Mouse (Mus musculus): ENCODE measurements around the gene Cypt15.
"Not testable (repeated sequence)": the region's sequence is repeated elsewhere in the genome, so short reads cannot be mapped to it uniquely, and the experiment has no call there.

Cypt15 gene

DNA sequence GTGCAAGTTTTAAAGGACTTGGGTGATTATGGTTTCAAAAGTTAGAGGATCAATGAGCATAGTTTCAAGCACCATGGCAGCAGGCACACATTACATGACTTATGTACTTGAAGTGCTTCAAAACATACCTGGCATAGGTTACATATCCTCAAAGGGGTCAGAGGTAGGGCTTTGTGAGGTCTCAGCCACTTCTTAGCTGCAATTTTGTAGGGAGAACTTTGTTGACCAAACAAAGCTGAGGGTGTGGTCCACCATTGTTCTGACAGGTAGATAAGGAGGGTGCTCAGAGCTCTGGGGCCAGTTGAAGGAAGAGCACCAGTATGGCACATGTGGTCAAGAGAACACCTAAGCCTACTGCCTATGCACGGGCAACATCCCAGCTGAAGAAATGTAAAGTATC is at the start of gene Cypt15:
Gene Cypt15 (plus strand): TSS at position 301 of the 400 bp plus-strand sequence.
- DNase-seq (ENCODE audit: low spot score) = not testable (repeated sequence)

DNA sequence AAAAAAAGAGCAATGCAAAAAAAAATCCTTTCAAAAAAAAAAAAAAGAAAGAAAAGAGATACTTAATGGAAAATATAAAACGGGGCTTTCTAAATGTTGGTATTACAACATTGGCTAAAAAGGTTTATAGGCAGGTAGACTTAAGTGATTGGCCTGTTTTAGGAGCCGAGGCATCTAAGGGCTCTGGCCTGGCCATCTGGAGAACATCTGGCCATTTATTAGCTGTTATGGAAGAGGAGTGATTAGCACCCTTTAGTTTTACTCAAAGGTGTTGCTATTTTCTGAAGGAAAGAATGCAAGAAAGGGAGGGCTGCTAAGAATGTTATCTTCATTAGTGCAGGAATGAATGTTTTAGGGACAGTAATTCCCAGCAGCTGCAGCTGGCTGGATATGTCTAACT is 24.9 kb downstream of the Cypt15 start:
- no peak for DNase-seq (ENCODE audit: low spot score)

GRCm38 (mm10) chrX:39378830-39379229 is 32.8 kb downstream of the Cypt15 start:
- DNase-seq (ENCODE audit: low spot score) = no peak

DNA sequence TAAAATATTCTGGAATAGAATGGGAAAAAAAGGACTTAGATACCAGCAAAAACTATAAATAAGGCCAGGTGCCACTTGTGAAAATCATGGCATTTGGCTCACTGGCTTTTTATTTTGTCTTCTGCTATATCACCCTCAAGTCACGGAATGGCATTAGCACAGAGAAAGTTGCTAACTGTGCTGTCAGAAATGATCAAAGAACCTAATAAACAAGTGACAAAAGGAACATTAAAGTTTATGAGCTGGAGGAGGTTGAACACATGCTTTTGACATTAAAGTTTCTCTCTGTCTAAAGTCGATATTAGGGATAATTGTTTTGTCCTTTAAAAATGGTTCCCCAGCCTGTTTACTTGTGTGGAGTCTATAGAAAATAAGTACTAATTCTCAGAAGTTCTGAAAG is 37.7 kb downstream of the Cypt15 start:
- no peak for DNase-seq (ENCODE audit: low spot score)

Measured in ovary, adult 18-20 months (tissue).